Mouse (Mus musculus): ENCODE data around the gene Dnali1. TPM values are rescaled to one million over a fixed set of nuclear protein-coding genes. Genes with fewer than 3 reads are reported as not detected.

Gene Dnali1
- 1.0 and 1.2 TPM in 2 replicates for polyA plus RNA-seq (2012; rRNA removed)

DNA sequence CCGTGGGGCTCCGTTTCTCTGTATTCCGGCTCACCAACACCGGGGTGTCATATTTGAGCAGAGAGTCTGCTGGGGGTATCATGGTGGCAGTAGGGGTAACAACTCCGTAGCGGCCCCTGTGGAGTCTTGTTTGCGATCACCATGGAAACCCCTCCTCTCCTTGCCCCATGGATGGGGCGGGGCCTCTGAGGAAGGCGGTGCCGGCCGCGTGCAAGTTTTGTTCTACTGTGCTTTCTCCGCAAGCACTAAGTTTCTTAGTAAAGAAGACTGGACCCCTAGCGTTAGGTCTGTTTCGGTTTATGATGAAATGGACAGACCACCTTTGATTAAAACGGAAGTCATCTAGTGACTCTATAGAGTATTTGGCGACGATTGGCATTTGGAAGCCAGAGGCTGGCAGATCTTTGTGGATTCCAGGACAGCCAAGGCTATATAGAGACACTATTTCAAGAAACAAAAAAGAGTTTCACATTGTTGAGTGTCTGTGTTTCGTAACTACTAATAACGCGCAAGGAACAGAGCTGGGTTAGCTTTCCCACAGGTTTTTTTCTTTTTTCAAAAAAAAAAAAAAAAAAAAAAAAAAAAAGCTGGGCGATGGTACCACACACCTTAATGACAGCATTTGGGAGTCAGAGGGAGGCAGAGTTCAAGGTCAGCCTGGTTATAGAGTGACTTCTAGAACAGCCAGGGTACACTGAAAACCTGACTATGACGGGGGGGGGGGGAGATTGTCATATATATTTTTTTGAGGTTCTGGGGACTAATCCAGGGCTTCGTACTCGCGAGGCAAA lies at the start of gene Dnali1:
Gene Dnali1 (minus strand): TSS at position 187 of the 791 bp plus-strand sequence.

DNA sequence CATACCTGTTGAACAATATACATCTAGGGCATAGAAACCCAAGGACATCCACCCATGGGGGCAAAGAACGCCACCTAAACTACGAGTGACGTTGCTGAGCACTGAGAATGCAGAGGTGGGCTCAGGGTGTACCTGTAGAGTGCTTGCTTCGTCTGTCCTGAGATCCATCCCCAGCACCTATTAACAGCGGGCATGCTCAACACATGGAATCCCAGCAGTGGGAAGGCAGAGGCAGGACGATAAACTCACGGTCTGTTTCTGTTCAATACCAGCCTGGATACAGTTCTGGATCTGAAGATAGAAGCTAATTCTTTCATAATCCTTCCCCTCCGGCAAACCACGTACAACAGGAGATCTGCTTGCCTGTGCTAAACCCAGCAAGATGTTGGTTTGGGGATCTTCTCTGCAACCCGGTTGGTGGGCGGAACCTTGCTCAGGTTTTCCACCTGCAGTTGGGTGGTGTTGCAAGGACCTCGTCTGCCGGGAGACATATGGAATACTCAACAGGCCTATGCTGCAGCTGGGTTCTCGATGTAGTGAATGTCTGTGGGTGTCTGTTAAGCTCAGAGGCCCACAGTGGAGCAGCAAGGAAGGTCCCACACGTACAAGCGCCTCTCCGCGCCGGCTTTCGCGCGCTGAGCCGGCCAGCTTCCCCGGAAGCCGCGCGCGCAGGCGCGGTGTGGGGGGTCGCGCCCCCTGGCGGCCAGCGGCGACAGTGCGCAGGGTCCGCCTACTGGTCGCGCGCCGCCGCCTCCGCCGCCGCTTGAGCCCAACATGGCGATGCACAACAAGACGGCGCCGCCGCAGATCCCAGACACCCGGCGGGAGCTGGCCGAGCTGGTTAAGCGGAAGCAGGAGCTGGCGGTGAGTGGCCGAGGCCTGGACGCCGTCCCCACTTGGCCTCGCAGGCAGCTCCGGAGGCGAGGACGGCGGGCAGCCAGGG lies 19.2 kb upstream of the Dnali1 start, which contains the start of gene Meaf6:
Gene Meaf6 (plus strand): TSS at position 732 of the 943 bp plus-strand sequence.

DNA sequence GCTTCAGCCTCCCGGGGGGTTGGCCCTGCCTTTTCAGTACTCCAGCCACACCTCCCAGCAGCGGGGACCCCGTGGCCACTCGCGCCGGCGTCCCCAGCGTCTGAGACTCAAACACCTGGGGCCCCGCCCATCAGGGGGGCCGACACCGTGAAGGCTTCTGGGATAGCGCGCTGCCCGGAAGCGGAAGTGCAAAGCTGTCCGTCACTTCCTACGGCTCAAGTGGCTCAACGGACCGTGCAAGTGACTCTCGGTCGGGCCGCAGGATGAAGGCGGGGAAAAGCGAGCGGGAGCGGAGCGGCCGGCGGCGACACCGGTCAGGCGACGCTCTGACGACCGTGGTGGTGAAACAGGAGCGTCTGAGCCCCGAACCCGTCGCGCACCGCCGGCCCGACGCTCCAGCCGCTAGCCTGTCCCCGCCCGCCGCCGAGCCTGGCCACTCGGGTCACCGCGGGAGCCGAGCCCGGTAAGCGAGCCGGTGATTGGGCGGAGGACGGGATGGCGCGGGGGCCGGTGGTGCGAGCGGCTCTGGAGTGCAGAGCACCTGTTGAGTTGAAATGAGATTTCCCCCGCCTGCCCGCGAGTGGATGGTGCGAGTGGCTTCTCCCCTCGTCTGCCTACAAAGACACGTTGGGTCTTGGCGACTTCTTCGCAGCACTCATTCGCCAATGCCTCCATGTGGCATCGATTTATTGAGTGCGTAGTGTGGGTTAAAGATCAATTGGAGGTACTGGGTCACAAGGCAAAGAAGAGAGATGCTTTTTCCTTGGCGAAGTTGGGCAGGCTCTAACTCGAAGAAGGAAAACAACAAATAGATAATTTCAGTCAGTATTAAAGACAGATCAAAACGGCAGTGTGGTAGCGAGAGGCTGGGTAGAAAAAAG lies 1.2 kb upstream of the Dnali1 start, which contains the start of gene Snip1:
Gene Snip1 (plus strand): TSS at position 183 of the 881 bp plus-strand sequence.

DNA sequence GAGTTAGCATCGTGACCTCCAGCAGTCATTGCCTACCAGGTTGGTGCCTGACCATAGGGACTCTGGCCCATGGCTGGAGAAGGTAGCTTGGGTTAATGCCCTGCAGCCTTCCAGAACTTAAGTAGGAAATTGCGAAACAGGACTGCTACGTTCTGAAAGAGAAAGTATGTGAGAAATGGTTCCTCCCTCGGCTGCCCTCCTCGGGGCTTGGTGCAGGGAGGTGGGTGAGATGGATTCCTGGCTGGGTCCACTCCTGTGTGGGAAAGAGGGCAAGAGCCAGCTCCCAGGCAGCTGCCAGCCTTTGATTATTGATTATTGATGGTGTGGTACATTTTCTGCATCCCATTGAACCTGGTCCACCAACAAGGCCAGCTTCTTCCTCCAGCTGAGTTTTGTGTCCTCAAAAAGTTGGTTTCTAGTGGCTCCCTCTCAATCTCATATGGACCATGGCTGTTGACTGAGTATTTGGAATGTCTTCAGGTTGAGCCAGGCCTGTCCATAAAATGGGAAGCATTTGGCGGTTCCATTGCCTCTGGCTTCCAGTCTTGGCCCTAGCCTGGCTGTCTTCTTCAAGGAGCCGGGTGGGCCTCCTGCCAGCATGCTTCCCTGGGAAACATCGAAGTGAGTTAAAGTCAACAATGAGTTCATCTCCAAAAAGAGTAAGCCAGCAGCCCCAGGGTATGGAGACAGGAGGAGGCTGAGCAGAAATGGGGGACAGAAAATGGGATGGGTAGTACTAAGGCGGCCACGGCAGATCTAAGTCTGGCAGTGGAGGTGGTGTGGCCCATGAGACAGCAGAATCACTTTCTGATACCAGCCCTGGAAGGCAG lies 49.5 kb downstream of the Dnali1 start, which contains the start of gene Gnl2:
Gene Gnl2 (plus strand): TSS at position 780 of the 830 bp plus-strand sequence.

Other genes starting within 250 kb of the Dnali1 start
- 62.9 and 75.1 TPM in 2 replicates for gene Yrdc, start 215.0 kb downstream of the Dnali1 start, polyA plus RNA-seq (2012; rRNA removed)
- gene 1110065P20Rik, start 214.5 kb downstream of the Dnali1 start, polyA plus RNA-seq (2012; rRNA removed): 68.9 and 72.5 TPM in 2 replicates
- gene Maneal, start 203.5 kb downstream of the Dnali1 start, polyA plus RNA-seq (2012; rRNA removed): 34.9 and 38.9 TPM in 2 replicates
- gene Epha10, start 184.8 kb downstream of the Dnali1 start, polyA plus RNA-seq (2012; rRNA removed): 18.4 and 25.9 TPM in 2 replicates
- 24.2 and 25.7 TPM in 2 replicates for gene 9930104L06Rik, start 128.7 kb downstream of the Dnali1 start, polyA plus RNA-seq (2012; rRNA removed)
- gene Cdca8, start 126.4 kb downstream of the Dnali1 start, polyA plus RNA-seq (2012; rRNA removed): 45.7 and 51.9 TPM in 2 replicates
- gene Rspo1, start 79.3 kb downstream of the Dnali1 start, polyA plus RNA-seq (2012; rRNA removed): 8.8 and 9.2 TPM in 2 replicates
- gene Gnl2, start 49.1 kb downstream of the Dnali1 start, polyA plus RNA-seq (2012; rRNA removed): 126 and 132 TPM in 2 replicates
- gene Snip1, start 969 bp upstream of the Dnali1 start, polyA plus RNA-seq (2012; rRNA removed): 18.7 and 20.9 TPM in 2 replicates
- 116 and 121 TPM in 2 replicates for gene Meaf6, start 19.4 kb upstream of the Dnali1 start, polyA plus RNA-seq (2012; rRNA removed)
- gene Zc3h12a, start 62.1 kb upstream of the Dnali1 start, polyA plus RNA-seq (2012; rRNA removed): 0.71 and 1.7 TPM in 2 replicates

Data from central nervous system, embryonic 14 days (tissue).